Mouse (Mus musculus): ENCODE results near the gene Gm28043.

GRCm38 (mm10) chr17:29671021-29671420 lies 56.3 kb downstream of the Gm28043 start:
- TF ChIP-seq POLR2A (IDR thresholded peaks at IDR 0.05; ENCODE audit: insufficient read length, low read depth) (no peak), POLR2AphosphoS2 (IDR thresholded peaks at IDR 0.05; ENCODE audit: insufficient read length, low read depth) (no peak), CEBPB (IDR thresholded peaks at IDR 0.05; ENCODE audit: insufficient read depth, poor library complexity, severe bottlenecking) (no peak), E2F4 (IDR thresholded peaks at IDR 0.05; ENCODE audit: insufficient read depth) (no peak), MYOD1 (IDR thresholded peaks at IDR 0.05; ENCODE audit: control insufficient read depth in 1 of 3, insufficient read length in 2 of 3, low read depth in 2 of 3) (no peak), MAX (IDR thresholded peaks at IDR 0.05; ENCODE audit: low read depth) (no peak), USF1 (IDR thresholded peaks at IDR 0.05; ENCODE audit: low read depth) (no peak)
